Mouse (Mus musculus) fat pad, adult 2 months (tissue): ENCODE measurements around the gene D16Ertd472e.

ENCODE experiments used
- DNase-seq: peaks from one replicate; pipeline ENCODE4 v3.0.0-alpha.2; 2011; ENCODE audit warnings: low read depth, low spot score; ENCODE audit errors: extremely low read depth

D16Ertd472e gene

DNA sequence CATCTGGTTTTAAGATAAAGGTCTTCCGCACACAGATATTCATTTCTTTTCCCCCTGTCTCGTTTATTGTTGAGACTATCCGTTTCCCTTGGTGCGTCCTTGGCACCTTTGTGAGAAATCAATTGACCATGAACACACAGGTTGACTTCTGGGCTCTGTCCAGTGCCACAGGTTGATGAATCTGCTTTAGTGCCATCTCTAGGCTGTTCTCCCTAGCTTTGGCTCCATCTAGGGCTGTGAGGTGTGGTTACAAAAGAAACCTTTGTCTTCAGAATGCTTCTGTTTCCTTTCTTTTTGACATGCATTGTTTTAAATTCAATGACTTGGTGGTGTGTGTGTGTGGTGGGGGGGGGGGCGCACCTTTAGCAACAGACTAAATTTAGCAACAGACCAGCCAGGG is 85.7 kb downstream of the D16Ertd472e start:
- no peak for DNase-seq
